Mouse (Mus musculus): ENCODE results near the gene Pomc.

- TF ChIP-seq CTCF (IDR thresholded peaks at IDR 0.05; ENCODE audit: low read depth, low read length) (no peak), POLR2A (IDR thresholded peaks at IDR 0.05; ENCODE audit: extremely low read depth, insufficient read depth, low read length) (peak; percentile 72; the same call in 1 of the 2 replicates)
These were observed 5.2 kb downstream of the Pomc start for GRCm38 (mm10) chr12:3959791-3960543.

All from liver, adult 2 months (tissue).